Mouse (Mus musculus): ENCODE data around the gene Eml5. TPM values are rescaled to one million over a fixed set of nuclear protein-coding genes. Genes with fewer than 3 reads are reported as not detected.

Eml5 gene
- total RNA-seq, 1 experiment from 2014 or later = 10.2 TPM

DNA sequence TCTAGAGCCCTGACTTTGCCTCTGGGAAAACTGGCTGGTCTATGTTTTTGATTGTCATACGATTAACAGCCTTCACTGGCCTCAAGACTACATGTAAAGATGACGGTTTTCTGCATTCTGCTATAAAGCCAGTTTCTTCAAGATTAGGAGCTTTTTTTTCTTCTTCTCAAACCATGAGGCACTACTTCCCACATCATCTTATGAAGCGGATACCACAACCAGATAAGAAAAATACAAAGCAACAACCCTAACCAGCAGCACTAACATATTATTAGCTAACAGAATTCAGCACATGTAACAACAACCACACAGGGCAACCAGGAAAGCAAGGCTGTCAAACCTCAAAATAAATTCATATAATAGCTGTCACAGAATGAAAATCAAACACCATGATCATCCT, 63.3 kb downstream of the Eml5 start:
- ATAC-seq (ENCODE audit: extremely low read depth, insufficient number of reproducible peaks, low FRiP score, poor library complexity, severe bottlenecking) = no peak

GRCm38 (mm10) chr12:98835466-98835865, 65.8 kb downstream of the Eml5 start:
- no peak for ATAC-seq (ENCODE audit: extremely low read depth, insufficient number of reproducible peaks, low FRiP score, poor library complexity, severe bottlenecking)

DNA sequence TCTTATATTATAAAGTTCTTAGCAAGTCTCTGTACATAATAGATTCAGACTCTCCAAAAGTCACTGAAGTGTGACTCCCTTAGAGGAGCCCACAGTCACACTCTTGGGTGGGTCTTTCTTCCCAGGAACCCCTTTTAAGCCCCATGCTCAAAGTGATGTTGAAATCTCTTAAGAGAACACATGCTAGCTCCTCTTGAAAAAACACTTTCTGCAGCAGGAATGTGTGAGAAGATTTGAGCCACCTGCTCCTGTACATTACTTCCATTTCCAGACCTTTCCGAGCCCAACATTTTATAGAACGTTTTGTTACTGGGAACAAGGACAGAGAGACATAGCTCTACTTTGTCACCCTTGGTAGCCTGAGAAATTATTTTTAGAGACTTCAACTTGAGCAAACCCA, 66.4 kb downstream of the Eml5 start:
- ATAC-seq (ENCODE audit: extremely low read depth, insufficient number of reproducible peaks, low FRiP score, poor library complexity, severe bottlenecking) = no peak

DNA sequence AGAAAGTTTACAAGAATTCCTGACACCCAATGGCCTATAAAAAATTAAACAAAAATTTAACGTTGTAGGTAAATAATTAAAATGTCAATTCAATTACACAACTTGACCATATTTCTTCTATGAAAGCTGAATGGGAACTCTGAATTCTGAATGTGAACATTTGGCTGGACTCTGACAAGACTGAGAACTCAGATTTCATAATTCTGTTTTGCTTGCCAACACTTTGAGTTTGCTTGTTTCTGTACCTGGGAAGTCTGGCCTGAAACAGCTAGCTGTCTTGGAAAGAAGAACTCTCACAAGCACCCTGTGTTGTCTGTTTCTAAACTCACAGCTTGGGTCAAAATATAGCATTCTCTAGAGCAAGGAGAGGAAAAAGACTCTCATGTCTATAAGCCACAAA, 67.4 kb downstream of the Eml5 start:
- no peak for ATAC-seq (ENCODE audit: extremely low read depth, insufficient number of reproducible peaks, low FRiP score, poor library complexity, severe bottlenecking)

GRCm38 (mm10) chr12:98832929-98833598, 68.2 kb downstream of the Eml5 start:
- ATAC-seq (ENCODE audit: extremely low read depth, insufficient number of reproducible peaks, low FRiP score, poor library complexity, severe bottlenecking) = no peak

GRCm38 (mm10) chr12:98831122-98831521, 70.2 kb downstream of the Eml5 start:
- ATAC-seq (ENCODE audit: extremely low read depth, insufficient number of reproducible peaks, low FRiP score, poor library complexity, severe bottlenecking) = no peak

DNA sequence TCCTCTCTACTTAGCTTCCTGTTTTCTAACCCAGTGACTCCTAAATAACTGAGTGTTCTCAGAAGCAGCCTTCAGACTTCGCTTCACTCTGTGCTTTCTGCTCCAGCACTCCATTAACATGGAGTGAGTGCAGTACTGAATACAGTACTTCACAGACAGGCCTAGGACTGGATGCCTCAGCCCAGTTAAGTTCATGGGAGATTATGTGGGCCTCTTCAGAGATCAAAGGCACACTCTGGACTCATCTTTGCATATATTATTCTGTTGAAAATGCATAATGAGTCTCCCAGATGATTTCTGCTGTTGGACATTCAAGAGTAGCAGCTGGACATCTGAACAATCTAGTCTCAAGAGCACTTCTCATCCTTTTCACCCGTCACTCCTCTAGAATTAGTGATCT, 80.5 kb downstream of the Eml5 start:
- ATAC-seq (ENCODE audit: extremely low read depth, insufficient number of reproducible peaks, low FRiP score, poor library complexity, severe bottlenecking) = no peak

- ATAC-seq (ENCODE audit: extremely low read depth, insufficient number of reproducible peaks, low FRiP score, poor library complexity, severe bottlenecking) = no peak
Measured at GRCm38 (mm10) chr12:98804078-98804748, 97.1 kb downstream of the Eml5 start.

DNA sequence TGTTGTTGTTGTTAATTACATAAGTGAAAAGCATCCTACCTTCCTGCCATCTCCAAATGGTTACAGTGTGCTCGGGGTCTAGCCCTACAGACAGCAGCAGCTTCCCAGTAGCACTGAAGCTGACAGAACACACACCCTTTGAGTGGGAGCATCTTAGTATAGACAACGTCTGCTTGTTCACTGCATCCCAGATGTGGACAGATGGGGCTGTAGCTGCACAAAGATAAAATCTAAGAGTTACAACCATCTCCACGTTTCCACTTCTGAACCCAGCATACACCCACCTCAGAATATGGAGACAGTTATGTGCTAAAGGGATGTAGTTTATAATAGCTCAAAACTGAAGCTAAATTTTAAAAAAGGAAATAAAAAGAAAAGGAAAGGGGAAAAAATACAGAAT, 99.0 kb downstream of the Eml5 start:
- ATAC-seq (ENCODE audit: extremely low read depth, insufficient number of reproducible peaks, low FRiP score, poor library complexity, severe bottlenecking) = no peak

DNA sequence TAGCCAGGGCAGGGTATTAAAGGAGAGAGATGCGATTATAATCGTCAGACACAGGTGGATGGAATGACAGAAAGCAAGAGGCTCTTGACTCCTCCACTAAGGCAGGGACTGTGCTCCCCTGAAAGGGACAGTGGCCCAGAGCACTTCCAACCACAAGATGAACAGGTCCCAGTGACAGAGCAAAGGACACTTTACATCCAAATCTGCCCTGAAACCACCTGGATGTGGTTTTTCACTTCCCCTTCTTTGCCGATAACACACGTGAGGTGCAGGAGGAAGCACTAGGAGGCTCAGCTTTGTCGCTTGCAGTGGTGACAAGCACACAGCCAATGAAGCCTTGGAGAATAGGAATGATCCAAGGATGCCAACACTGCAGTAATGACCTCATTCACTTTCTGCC, 101.0 kb downstream of the Eml5 start:
- ATAC-seq (ENCODE audit: extremely low read depth, insufficient number of reproducible peaks, low FRiP score, poor library complexity, severe bottlenecking) = peak; percentile 58; the same call in 1 of the 2 replicates

DNA sequence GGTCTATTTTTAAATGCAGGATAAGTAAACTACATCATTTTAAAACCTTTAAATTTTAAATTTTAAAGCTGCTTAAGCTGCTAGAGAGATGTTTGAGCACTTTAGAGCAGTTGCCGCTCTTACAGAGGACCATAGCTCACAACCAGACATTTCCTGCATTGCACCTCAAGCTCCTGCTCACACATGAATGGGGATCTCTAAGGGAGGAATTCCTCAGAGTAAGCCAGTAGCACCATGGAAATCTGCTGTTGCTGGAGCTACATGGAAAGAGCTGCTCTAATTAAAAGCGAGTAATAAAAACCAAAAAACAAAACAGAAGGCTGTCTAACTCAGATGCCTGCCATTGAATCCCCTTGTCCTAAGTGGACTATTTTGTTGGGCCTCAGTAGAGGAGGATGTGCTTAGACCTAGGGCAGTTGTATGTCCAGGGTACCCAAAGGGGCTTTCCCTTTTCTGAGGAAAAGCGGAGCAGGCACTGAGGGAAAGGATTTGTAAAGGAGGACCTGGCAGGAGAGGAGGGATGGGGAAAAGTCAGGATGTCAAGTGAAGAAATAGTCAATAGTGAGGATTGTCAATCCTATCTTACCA, 105.5 kb downstream of the Eml5 start:
- no peak for ATAC-seq (ENCODE audit: extremely low read depth, insufficient number of reproducible peaks, low FRiP score, poor library complexity, severe bottlenecking)

DNA sequence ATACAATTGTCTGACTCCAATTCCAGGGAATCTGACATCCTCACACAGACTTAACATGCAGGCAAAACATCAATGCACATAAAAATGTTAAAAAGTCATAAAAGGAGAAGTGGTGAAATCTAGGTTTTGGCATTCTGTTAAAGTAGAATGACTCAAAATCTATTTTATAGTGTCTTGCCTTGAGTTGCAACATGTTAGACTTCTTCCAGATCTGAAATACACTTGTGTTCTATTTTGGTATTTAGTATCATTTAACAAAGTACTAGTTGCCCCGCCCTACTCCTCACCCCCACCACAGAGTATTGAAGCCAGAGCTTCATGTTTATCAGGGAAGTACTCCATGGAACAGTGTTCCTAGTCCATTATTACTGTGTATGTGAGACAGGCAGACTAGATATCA, 117.0 kb downstream of the Eml5 start:
- ATAC-seq (ENCODE audit: extremely low read depth, insufficient number of reproducible peaks, low FRiP score, poor library complexity, severe bottlenecking) = no peak

GRCm38 (mm10) chr12:98779148-98779547, 122.1 kb downstream of the Eml5 start:
- ATAC-seq (ENCODE audit: extremely low read depth, insufficient number of reproducible peaks, low FRiP score, poor library complexity, severe bottlenecking) = no peak

- no peak for ATAC-seq (ENCODE audit: extremely low read depth, insufficient number of reproducible peaks, low FRiP score, poor library complexity, severe bottlenecking)
Measured at GRCm38 (mm10) chr12:98777509-98777908, 123.8 kb downstream of the Eml5 start.

DNA sequence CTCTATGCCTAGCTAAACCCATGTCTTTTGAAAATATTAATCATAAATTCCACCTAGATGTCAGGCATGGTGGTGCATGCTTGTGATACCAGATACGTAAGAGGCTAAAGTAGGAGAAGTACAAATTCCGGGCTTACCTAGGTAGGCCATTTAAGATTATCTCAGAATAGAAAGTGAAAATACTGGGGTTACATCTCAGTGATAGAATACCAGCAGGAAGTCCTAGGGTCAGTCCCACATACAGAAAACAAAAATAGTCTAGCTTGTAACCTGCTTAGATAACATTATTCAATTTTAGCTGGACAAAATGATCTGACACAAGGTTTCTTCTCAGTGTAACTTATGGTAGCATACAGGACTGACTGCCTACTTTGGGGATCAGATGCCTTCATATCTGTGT, 135.0 kb downstream of the Eml5 start:
- no peak for ATAC-seq (ENCODE audit: extremely low read depth, insufficient number of reproducible peaks, low FRiP score, poor library complexity, severe bottlenecking)

- no peak for ATAC-seq (ENCODE audit: extremely low read depth, insufficient number of reproducible peaks, low FRiP score, poor library complexity, severe bottlenecking)
Measured at GRCm38 (mm10) chr12:98759700-98760099, 141.6 kb downstream of the Eml5 start.

- no peak for ATAC-seq (ENCODE audit: extremely low read depth, insufficient number of reproducible peaks, low FRiP score, poor library complexity, severe bottlenecking)
Measured at GRCm38 (mm10) chr12:98757636-98758035, 143.6 kb downstream of the Eml5 start.

DNA sequence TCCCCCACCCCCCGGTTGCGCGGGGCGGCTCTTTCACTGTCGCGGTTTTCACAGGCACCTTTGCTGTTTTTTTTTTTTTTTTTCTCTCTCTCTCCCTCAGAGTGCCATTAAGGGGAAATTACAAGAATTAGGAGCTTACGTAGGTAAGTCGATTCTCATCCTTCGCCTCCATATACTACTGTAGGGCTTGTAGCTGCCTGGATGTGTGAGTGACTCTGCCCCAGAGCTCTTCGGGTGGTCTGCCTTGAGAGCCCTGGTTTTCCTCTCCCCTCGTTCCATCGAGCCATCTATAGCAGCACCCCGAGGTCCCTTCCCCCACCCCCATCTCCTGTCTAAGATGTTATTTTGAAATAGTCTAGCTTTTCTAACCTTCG, 153.9 kb downstream of the Eml5 start:
- no peak for ATAC-seq (ENCODE audit: extremely low read depth, insufficient number of reproducible peaks, low FRiP score, poor library complexity, severe bottlenecking)

- ATAC-seq (ENCODE audit: extremely low read depth, insufficient number of reproducible peaks, low FRiP score, poor library complexity, severe bottlenecking) = peak; percentile 88
Measured at GRCm38 (mm10) chr12:98746746-98747379, 154.4 kb downstream of the Eml5 start, which contains the start of gene Zc3h14. Gene Zc3h14 (plus strand): TSS chr12:98746964.

- peak; percentile 82 for ATAC-seq (ENCODE audit: extremely low read depth, insufficient number of reproducible peaks, low FRiP score, poor library complexity, severe bottlenecking)
Measured at GRCm38 (mm10) chr12:98746131-98746530, 155.2 kb downstream of the Eml5 start.

Data from neutrophil, adult 5-6 weeks (primary cell).